Mouse (Mus musculus) myocyte (in vitro differentiated cells): ENCODE results near the gene Npy.

ENCODE experiments used
- CEBPB ChIP-seq: IDR thresholded peaks from 2 replicates; pipeline ENCODE4 v1.6.1; 2011; ENCODE audit warnings: mild to moderate bottlenecking, moderate library complexity; ENCODE audit not compliant: poor library complexity, insufficient read depth, severe bottlenecking
- E2F4 ChIP-seq: IDR thresholded peaks from one replicate; pipeline ENCODE4 v1.6.1; 2011; ENCODE audit warnings: mild to moderate bottlenecking, control low read depth, moderate library complexity; ENCODE audit not compliant: insufficient read depth
- MAX ChIP-seq: IDR thresholded peaks from one replicate; pipeline ENCODE4 v1.6.1; 2011; ENCODE audit warnings: low read depth, mild to moderate bottlenecking, control low read depth
- MYOD1 ChIP-seq, 3 experiments: IDR thresholded peaks; one replicate each; pipeline ENCODE4 v1.6.1; 2011; ENCODE audit warnings: control low read depth in 2 of 3, low read depth in 2 of 3, mild to moderate bottlenecking in 2 of 3, moderate library complexity in 1 of 3; ENCODE audit not compliant: insufficient read length in 2 of 3, control insufficient read depth in 1 of 3
- MYOG ChIP-seq, 3 experiments: IDR thresholded peaks; one replicate each; pipeline ENCODE4 v1.6.1; 2011; ENCODE audit warnings: control low read depth in 2 of 3, low read depth in 2 of 3, mild to moderate bottlenecking in 2 of 3; ENCODE audit not compliant: insufficient read length in 2 of 3, control insufficient read depth in 1 of 3, insufficient read depth in 1 of 3
- POLR2A ChIP-seq: IDR thresholded peaks from one replicate; pipeline ENCODE4 v1.6.1; 2011; ENCODE audit warnings: low read depth, mild to moderate bottlenecking, control low read depth, moderate library complexity; ENCODE audit not compliant: insufficient read length
- POLR2AphosphoS2 ChIP-seq: IDR thresholded peaks from one replicate; pipeline ENCODE4 v1.6.1; 2011; ENCODE audit warnings: low read depth, control low read depth; ENCODE audit not compliant: insufficient read length
- SRF ChIP-seq: IDR thresholded peaks from one replicate; pipeline ENCODE4 v1.6.1; 2011; ENCODE audit warnings: low read depth; ENCODE audit not compliant: control insufficient read depth, insufficient read length
- TCF12 ChIP-seq: IDR thresholded peaks from one replicate; pipeline ENCODE4 v1.6.1; 2011; ENCODE audit warnings: mild to moderate bottlenecking, control low read depth; ENCODE audit not compliant: poor library complexity, insufficient read depth, severe bottlenecking
- TCF3 ChIP-seq: IDR thresholded peaks from one replicate; pipeline ENCODE4 v1.6.1; 2011; ENCODE audit warnings: low read depth, control low read depth; ENCODE audit not compliant: insufficient read length
- USF1 ChIP-seq: IDR thresholded peaks from one replicate; pipeline ENCODE4 v1.6.1; 2011; ENCODE audit warnings: low read depth, mild to moderate bottlenecking, control low read depth, moderate library complexity

DNA sequence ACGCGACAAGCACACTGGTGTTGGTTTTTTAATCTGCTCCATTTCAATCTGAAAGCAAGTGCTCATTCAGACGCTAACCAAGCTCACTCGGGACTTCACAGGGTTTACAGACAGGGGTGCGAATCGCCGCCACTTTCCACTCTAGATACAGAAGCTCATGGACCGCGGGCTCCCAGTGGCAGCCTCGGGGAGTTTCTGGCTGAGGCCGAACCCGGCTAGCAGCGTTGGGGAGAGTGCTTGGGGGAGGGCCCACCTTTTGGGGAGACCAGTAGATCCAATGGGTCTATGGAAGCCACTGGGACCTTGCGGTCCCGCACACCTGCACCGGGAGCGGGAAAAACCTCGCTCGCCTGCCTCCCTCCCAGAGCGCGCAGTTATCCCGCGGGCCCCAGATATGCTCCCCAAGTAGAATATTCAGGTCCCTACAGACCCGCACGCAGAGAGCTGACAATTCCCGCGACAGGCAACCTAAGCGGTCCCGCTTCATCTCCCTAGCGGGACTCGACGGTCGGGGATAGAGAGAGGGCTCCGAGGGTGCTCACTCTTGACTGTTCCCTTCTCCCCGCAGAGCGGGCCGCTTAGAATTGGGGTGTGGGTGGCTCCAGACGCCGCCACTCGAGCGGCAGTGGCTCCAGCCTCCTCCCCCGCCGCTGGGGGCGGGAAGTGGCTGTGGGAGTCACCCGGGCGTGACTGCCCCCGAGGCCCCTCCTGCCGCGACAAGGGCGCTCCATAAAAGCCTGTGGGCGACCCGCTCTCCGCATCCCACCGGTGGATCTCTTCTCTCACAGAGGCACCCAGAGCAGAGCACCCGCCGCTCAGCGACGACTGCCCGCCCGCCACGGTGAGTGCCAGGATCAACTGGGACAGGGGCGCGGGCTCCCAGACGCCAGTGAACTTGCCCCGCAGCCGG is at the start of gene Npy:
- TF ChIP-seq TCF12 (no peak), POLR2A (no peak), MAX (no peak), MYOG (IDR thresholded peaks at IDR 0.05; ENCODE audit: control insufficient read depth in 1 of 3, insufficient read depth in 1 of 3, insufficient read length in 2 of 3, low read depth in 2 of 3) (no peak), E2F4 (no peak), SRF (no peak), CEBPB (no peak), POLR2AphosphoS2 (no peak), USF1 (no peak), TCF3 (no peak), MYOD1 (IDR thresholded peaks at IDR 0.05; ENCODE audit: control insufficient read depth in 1 of 3, insufficient read length in 2 of 3, low read depth in 2 of 3) (no peak)
